Mouse (Mus musculus): ENCODE data around the gene Patj.

- TF ChIP-seq POLR2A (IDR thresholded peaks at IDR 0.05; ENCODE audit: control insufficient read depth in 1 of 2, insufficient read depth in 1 of 2, low read depth in 1 of 2, low read length in 2 of 2, poor library complexity in 1 of 2) (no peak), UBTF (IDR thresholded peaks at IDR 0.05; ENCODE audit: borderline replicate concordance, insufficient read depth, low read depth, low read length) (no peak), ZNF384 (IDR thresholded peaks at IDR 0.05; ENCODE audit: low read depth, low read length) (no peak), POLR2AphosphoS5 (IDR thresholded peaks at IDR 0.05; ENCODE audit: borderline replicate concordance, low read depth, low read length) (no peak), CTCF (IDR thresholded peaks at IDR 0.05 in 2 of 3, conservative IDR thresholded peaks at IDR 0.05 in 1 of 3; ENCODE audit: control insufficient read depth in 1 of 3, insufficient read depth in 1 of 3, low read depth in 2 of 3, low read length in 3 of 3, poor library complexity in 1 of 3, severe bottlenecking in 1 of 3) (no peak), SIN3A (IDR thresholded peaks at IDR 0.05; ENCODE audit: low read length) (no peak), KAT2A (conservative IDR thresholded peaks at IDR 0.05; ENCODE audit: low read depth, low read length) (no peak), TAL1 (IDR thresholded peaks at IDR 0.05; ENCODE audit: low read length) (no peak), EP300 (IDR thresholded peaks at IDR 0.05; ENCODE audit: low read depth in 1 of 2, low read length in 2 of 2) (no peak), GATA1 (IDR thresholded peaks at IDR 0.05; ENCODE audit: low read depth, low read length) (no peak), MEF2A (IDR thresholded peaks at IDR 0.05; ENCODE audit: extremely low read depth, insufficient replicate concordance, low read depth, low read length, poor library complexity, severe bottlenecking) (no peak), ZC3H11A (IDR thresholded peaks at IDR 0.05; ENCODE audit: low read depth, low read length) (no peak), POLR2AphosphoS2 (IDR thresholded peaks at IDR 0.05; ENCODE audit: low read length) (no peak)
Measured at GRCm38 (mm10) chr4:98638731-98639130, 243.1 kb downstream of the Patj start.
